Comparison of ENCODE assay signal across 28 mouse cellular contexts in the genomic region with DNA sequence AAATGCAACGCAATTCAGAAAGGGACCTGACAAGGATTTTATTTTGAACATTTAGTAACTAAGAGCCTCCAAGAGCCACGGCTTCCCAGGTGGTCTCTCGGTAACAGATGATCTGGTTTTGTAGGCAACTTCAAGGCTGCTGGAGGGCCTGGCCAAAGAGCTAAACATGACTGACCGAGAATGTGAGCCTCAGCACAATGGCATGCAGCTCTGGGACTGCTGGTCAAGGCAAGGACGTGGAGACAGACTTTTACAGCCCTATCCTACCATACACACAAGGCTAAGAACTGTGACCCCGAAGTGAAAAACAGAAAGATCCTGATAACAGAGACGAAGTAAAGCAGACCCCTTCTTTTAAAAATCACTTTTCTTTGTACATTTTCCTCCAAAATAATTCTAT.
DNase-seq lines count a peak whose midpoint lies in the region; ATAC-seq lines count a peak whose summit lies in the region.
"Had no signal": no experiment of that assay in that cellular context is flagged by ENCODE, and none has a peak within 500 bp of the region (broad histone marks: within the 10 kb centered on the region; RNA-seq: fewer than 3 reads in every experiment).

No protein-coding gene starts in this region.

- H3K9ac ChIP-seq in heart, embryonic 11.5 days (ENCODE audit: low read depth, low read length): no peak overlapping the region
- H3K9ac ChIP-seq in embryonic facial prominence, embryonic 13.5 days: no peak overlapping the region
- H3K9ac ChIP-seq in liver, embryonic 11.5 days (ENCODE audit: low read depth, low read length): no peak overlapping the region
- H3K9ac ChIP-seq: forebrain, embryonic 13.5 days; kidney, embryonic 15.5 days; limb, embryonic 13.5 days; liver, embryonic 12.5 days; liver, postnatal 0 days; midbrain, embryonic 12.5 days; neural tube, embryonic 13.5 days; stomach, embryonic 15.5 days had no signal

- H3K27ac ChIP-seq in heart, embryonic 11.5 days (ENCODE audit: low read depth, low read length): no peak overlapping the region
- peak overlapping the region; percentile 68; the same call in 1 of the 2 replicates for H3K27ac ChIP-seq in embryonic facial prominence, embryonic 13.5 days
- H3K27ac ChIP-seq in liver, embryonic 11.5 days (ENCODE audit: low read depth, low read length): no peak overlapping the region
- H3K27ac ChIP-seq: forebrain, embryonic 13.5 days; kidney, embryonic 15.5 days; layer of hippocampus, adult 2 months; left cerebral cortex, adult 2 months; limb, embryonic 13.5 days; liver, embryonic 12.5 days; midbrain, embryonic 12.5 days; neural tube, embryonic 13.5 days; stomach, embryonic 15.5 days had no signal

- peak; percentile 5 for DNase-seq in embryo, embryonic 10 days (ENCODE audit: low spot score)
- no peak for DNase-seq in embryo, embryonic 11 days
- peak; percentile 8 for DNase-seq in heart, adult 8-10 months (ENCODE audit: low spot score)
- peak; percentile 34 for DNase-seq in yolk sac, embryonic 10.5 days (ENCODE audit: low spot score)
- DNase-seq in liver, embryonic 11.5 days (ENCODE audit: low spot score): no peak
- DNase-seq: cerebellum, adult 2 months; cerebellum, postnatal 14 days; gastrocnemius, postnatal 14 days; kidney, adult 18-20 months; kidney, postnatal 36 days; liver, postnatal 0 days; lung, postnatal 4 days; right cerebral cortex, postnatal 25 days had no signal

- no peak overlapping the region for H3K4me2 ChIP-seq in heart, embryonic 11.5 days
- H3K4me2 ChIP-seq in embryonic facial prominence, embryonic 13.5 days: no peak overlapping the region
- H3K4me2 ChIP-seq in liver, embryonic 11.5 days: no peak overlapping the region
- H3K4me2 ChIP-seq: forebrain, embryonic 13.5 days; kidney, embryonic 15.5 days; limb, embryonic 13.5 days; liver, embryonic 12.5 days; midbrain, embryonic 12.5 days; neural tube, embryonic 13.5 days; stomach, embryonic 15.5 days had no signal

- H3K4me1 ChIP-seq in heart, embryonic 11.5 days (ENCODE audit: control insufficient read depth, insufficient read depth, low read length): no peaks in the 10 kb centered on the region
- H3K4me1 ChIP-seq in embryonic facial prominence, embryonic 13.5 days: peaks cover 4% of the 10 kb centered on the region; the same call in 1 of the 2 replicates
- H3K4me1 ChIP-seq in liver, embryonic 11.5 days (replicated peaks; ENCODE audit: control insufficient read depth, insufficient read depth, low read length): no peaks in the 10 kb centered on the region
- H3K4me1 ChIP-seq: forebrain, embryonic 13.5 days; kidney, embryonic 15.5 days; liver, embryonic 12.5 days; megakaryocyte, embryonic 14.5 days; midbrain, embryonic 12.5 days; neural tube, embryonic 13.5 days; stomach, embryonic 15.5 days had no signal

- H3K36me3 ChIP-seq in heart, embryonic 11.5 days (ENCODE audit: control insufficient read depth, insufficient read depth, low read length): no peaks in the 10 kb centered on the region
- H3K36me3 ChIP-seq in embryonic facial prominence, embryonic 13.5 days: no peaks in the 10 kb centered on the region
- no peaks in the 10 kb centered on the region for H3K36me3 ChIP-seq in liver, embryonic 11.5 days (ENCODE audit: control insufficient read depth, insufficient read depth, low read length)
- H3K36me3 ChIP-seq: kidney, embryonic 15.5 days; limb, embryonic 13.5 days; liver, embryonic 12.5 days; midbrain, embryonic 12.5 days; neural tube, embryonic 13.5 days; stomach, embryonic 15.5 days had no signal

- no peak for ATAC-seq in heart, embryonic 11.5 days (replicated peaks; ENCODE audit: insufficient number of reproducible peaks, low FRiP score, low TSS enrichment)
- no peak for ATAC-seq in embryonic facial prominence, embryonic 13.5 days (ENCODE audit: insufficient number of reproducible peaks, insufficient read depth, low FRiP score, low TSS enrichment, low read depth)
- no peak for ATAC-seq in liver, embryonic 11.5 days (replicated peaks; ENCODE audit: low FRiP score)
- ATAC-seq: activated CD4-positive, CD25-positive, alpha-beta regulatory T cell, adult 4 months; CD4-positive, CD25-positive, alpha-beta regulatory T cell, adult 4 months; forebrain, embryonic 13.5 days; hindbrain, embryonic 16.5 days; liver, embryonic 12.5 days; liver, postnatal 0 days had no signal

- H3K9me3 ChIP-seq in heart, embryonic 11.5 days (replicated peaks; ENCODE audit: control insufficient read depth, low read length): no peaks in the 10 kb centered on the region
- H3K9me3 ChIP-seq in embryonic facial prominence, embryonic 13.5 days: no peaks in the 10 kb centered on the region
- H3K9me3 ChIP-seq in liver, embryonic 11.5 days (ENCODE audit: control insufficient read depth, low read length): no peaks in the 10 kb centered on the region
- H3K9me3 ChIP-seq: forebrain, embryonic 13.5 days; kidney, embryonic 15.5 days; limb, embryonic 13.5 days; liver, embryonic 12.5 days; megakaryocyte, embryonic 14.5 days; midbrain, embryonic 12.5 days; neural tube, embryonic 13.5 days; stomach, embryonic 15.5 days had no signal

- no peak overlapping the region for H3K4me3 ChIP-seq in heart, embryonic 11.5 days (ENCODE audit: low read depth, low read length)
- H3K4me3 ChIP-seq in embryonic facial prominence, embryonic 13.5 days: no peak overlapping the region
- no peak overlapping the region for H3K4me3 ChIP-seq in liver, embryonic 11.5 days (ENCODE audit: low read depth, low read length)
- H3K4me3 ChIP-seq: forebrain, embryonic 13.5 days; kidney, embryonic 15.5 days; layer of hippocampus, adult 2 months; left cerebral cortex, adult 2 months; limb, embryonic 13.5 days; liver, embryonic 12.5 days; megakaryocyte, embryonic 14.5 days; midbrain, embryonic 12.5 days; neural tube, embryonic 13.5 days; stomach, embryonic 15.5 days had no signal

- H3K27me3 ChIP-seq in heart, embryonic 11.5 days (ENCODE audit: control insufficient read depth, insufficient read depth, low read length): no peaks in the 10 kb centered on the region
- H3K27me3 ChIP-seq in embryonic facial prominence, embryonic 13.5 days: no peaks in the 10 kb centered on the region
- H3K27me3 ChIP-seq in liver, embryonic 11.5 days (replicated peaks; ENCODE audit: control insufficient read depth, insufficient read depth, low read length): no peaks in the 10 kb centered on the region
- H3K27me3 ChIP-seq: forebrain, embryonic 13.5 days; kidney, embryonic 15.5 days; limb, embryonic 13.5 days; liver, embryonic 12.5 days; megakaryocyte, embryonic 14.5 days; midbrain, embryonic 12.5 days; neural tube, embryonic 13.5 days; stomach, embryonic 15.5 days had no signal

- 48% methylated on average over 7 of the region's 7 CpGs for WGBS in heart, embryonic 11.5 days (ENCODE audit: insufficient replicate concordance)
- WGBS in embryonic facial prominence, embryonic 13.5 days: 60% methylated on average over 7 of the region's 7 CpGs
- WGBS in liver, embryonic 11.5 days: 59% methylated on average over 7 of the region's 7 CpGs

Comparison
In these comparisons a context has a peak if more than half of its experiments do, and no peak if none do; other contexts are left out.
1. DNase-seq: peak in embryo, embryonic 10 days (single experiment), heart, adult 8-10 months (single experiment) and yolk sac, embryonic 10.5 days (single experiment); none in embryo, embryonic 11 days (single experiment) and liver, embryonic 11.5 days (single experiment).